Mouse (Mus musculus) c-Kit-negative CD71-positive TER-119-positive erythroid progenitor cells, embryonic 14.5 days (primary cell): ENCODE results near the gene Cdkn2aipnl.
A peak's percentile ranks its signal among the peaks of the same experiment; 100 is the strongest.

Experiments
- DNase-seq: peaks from one replicate; pipeline ENCODE4 v3.0.0-alpha.2; 2013; ENCODE audit warnings: low read depth, low spot score

Cdkn2aipnl gene

DNA sequence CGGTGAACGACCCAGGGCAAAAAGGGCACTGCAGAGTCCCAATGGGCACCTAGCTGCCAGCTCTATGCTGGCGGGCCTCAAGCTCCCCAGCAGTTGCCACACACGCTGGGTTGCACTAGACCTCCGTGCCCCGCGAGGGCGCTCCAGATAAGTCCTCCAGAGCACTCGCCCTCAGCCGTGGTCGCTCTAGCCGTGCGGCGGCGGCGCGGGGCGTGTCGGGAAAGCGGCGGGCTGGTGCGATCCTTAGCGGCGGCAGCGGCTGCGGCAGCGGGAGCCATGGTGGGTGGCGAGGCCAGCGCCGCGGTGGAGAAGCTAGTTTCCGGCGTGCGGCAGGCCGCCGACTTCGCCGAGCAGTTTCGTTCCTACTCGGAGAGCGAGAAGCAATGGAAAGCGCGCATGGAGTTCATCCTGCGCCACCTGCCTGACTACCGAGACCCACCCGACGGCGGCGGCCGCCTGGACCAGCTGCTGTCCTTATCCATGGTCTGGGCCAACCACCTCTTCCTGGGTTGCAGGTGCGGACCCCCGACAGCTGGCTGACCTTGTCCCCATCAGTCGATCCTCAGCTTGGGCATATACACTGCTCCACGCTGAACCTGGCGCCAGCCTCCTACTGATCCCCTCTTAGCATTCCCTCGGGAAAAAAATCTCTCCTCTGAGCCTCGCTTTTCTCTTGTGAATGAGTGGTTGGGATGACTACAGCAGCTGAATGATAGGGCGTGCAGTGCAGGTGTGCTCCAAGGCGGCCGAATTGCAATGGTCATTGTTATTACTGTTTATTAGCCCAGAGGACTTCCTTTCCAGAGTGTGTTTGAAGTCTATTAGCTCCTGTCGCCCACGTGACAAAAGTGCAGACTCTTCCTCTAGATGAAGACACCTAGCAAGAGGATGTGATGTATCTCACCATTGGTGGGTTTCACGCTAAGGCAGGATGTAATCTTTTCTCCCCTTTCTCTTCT is at the start of gene Cdkn2aipnl:
Cdkn2aipnl (plus strand) TSS at position 219 of the 959 bp plus-strand sequence.
- peak; percentile 92 for DNase-seq

DNA sequence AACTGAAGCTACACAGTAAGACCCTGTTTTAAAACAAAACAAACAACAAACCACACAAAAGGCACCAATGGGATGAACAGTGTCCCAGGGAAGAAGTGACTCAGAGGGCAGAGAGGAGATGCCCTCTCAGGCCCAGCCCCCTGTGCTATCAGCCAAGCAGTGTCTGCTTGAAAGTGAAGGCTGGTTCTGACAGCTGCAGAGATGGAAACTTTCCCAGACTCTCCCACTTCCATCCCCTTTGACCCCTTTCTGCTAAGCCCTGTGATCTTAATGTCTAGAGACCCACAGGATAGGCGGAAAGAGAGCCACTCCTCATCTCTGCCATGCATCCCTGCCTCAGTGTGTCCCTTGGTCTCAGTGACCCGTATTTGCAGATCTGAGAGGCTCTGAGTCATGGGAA is 49.5 kb upstream of the Cdkn2aipnl start:
- no peak for DNase-seq

DNA sequence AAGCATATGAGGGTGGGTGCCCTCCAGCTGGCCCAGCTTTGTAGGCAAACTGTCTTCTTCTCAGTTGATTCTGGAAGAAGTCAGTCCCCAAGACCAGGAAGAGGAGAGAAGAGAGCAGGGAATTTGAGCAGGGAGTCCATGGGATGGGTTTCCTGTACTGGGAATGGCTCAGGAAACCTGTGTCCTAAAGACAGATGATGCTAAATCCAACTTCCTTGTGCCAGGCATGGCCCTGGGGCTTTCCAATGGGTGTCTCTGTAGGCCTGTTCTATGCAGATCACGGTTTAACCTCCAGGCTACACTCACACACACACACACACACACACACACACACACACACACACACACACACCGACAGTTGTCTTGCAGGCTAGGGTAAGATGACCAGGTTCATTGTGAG is 48.9 kb upstream of the Cdkn2aipnl start:
- DNase-seq = no peak

DNA sequence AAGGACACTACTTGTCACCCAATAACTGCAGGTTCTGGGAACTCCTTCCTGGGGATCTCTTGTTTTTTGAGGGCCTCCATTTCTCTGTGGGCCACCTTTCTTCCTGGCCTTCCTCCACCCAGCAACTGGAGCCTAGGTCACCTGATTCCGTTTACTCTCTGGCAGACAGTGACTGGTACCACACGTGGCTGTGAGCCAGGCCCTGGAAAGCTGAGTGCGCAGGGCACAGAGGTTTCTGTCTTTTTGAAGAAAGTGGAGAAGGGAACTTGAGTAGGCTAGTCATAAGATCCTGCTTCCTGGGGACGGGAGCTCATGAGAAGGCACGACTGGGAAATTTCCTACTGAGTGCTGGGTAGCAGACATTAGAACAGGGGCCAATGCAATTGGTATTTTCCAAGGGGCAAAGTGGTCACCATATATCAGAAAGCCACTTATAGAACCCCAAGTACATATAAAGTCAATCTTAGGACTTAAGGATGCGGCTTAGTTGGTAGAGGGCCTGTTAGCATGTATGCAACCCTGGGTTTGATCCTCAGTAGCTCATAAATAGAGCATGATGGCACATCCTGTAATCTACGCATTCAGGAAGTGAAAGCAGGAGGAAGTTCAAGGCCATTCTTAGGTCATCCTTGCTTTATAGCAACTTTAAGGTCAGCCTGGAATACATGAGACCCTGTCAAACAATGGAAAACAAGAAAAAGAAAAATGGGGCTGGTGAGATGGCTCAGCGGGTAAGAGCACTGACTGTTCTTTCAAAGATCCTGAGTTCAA is 45.9 kb upstream of the Cdkn2aipnl start:
- no peak for DNase-seq

DNA sequence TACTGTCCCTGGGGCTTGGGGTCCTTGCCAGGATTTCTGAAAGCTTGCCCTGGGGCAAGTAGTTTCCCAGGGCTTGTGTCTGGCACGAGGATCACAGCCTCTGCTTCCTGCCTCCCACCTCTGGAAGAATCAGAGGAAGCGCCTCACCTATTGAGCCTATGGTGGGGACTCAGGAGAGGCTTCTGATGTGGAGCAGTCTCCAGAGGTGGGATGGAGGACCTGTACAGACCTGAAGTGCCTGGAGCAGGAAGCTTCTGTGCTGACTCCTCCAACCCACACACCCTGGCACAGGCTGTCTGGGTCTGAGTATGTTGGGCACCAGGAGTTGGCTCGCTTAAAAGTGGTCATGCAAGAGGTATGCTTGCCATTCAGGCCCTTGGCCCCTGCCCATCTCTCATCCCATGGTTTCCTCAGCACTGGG is 45.0 kb upstream of the Cdkn2aipnl start:
- DNase-seq = no peak

DNA sequence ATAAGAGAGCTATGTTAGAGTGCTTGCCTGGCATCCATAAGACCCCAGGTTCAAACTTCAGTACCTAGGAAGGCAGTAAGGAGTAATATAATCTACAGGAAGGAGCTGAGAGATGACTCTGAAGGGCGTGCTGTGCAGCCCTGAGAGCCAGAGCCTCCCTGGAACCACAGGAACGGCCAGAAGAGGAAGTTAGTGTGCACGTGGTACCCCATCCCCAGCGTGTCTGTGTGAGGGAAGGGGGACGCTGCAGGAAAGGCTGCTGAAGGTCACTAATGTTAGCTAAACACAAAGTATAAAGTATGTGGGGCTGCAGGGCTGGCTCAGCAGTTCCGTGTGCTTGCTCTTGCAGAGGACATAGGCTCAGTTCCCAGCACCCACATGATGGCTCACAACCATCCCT is 41.9 kb upstream of the Cdkn2aipnl start:
- no peak for DNase-seq

DNA sequence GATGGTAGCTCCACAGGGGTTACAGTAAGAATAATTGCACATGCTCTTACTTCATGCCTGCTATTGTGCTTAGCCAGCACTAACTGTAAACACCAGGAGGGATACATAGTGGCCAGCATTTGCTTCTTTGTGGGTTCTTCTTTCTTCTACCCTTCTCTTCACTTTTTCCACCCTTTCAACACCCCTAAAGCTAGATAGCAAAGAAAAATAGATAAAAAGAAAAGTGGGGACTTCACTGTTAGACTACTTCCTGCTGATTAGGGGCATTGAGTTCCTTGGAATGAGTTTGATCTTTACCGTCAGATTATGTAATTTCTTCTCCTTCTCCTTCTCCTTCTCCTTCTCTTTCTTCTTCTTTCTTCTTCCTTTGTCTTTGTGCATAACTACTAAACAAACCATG is 41.1 kb upstream of the Cdkn2aipnl start:
- DNase-seq = no peak

DNA sequence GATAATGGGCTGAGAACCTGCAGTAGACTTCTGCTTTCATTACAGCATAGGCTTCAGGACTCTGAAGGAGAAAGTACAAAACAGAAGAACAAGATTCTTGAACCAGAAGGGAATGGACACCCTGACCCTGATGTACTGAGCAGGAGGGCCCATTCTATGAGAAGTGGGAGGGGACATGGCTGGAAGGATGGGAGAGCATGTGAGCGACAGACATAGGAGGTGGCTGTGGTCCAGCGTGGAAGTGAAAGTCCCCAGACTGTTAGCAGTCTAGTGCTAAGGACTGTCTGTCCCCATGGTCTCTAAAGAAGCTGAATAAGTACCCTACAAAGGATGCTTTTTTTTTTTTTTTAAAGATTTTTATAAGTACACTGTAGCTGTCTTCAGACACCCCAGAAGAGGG is 40.4 kb upstream of the Cdkn2aipnl start:
- DNase-seq = no peak

DNA sequence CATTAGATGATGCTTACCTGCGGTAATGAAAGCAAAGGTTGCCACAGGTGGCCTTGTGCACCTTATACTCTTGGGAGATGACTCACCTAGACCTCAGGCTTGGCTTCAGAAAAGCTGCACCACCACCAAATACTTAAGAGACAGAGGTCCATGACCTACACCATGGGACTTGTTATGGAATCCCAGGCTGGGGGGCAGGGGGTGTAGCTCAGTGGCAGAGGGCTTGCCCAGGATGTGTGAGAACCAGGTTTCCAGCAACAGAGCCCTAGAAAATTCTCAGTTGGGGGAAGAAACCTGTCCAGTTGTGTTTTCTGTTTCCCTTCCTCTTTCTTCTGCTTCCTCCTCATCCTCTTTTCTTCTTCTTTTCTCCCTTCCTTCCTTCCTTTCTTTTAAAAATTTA is 36.3 kb upstream of the Cdkn2aipnl start:
- DNase-seq = no peak

DNA sequence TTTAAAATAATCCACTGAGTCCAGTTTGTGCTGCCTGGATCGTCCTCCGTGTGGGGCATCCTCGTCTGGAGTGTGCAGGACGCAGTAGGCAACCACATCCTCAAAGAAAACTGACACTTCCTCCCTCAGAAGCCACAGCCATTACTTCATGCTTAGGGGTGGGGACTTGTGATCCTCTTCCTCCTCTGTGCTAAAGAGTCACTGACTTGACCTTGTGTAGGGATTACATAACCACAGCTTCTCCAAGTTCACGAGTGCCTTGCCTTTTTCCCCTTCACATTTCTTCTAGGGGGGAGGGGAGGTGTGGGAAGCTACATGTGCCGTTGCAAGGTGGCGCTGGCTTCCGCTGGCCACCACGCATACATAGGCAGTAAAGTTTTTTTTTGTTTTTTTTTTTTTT is 35.7 kb upstream of the Cdkn2aipnl start:
- no peak for DNase-seq

DNA sequence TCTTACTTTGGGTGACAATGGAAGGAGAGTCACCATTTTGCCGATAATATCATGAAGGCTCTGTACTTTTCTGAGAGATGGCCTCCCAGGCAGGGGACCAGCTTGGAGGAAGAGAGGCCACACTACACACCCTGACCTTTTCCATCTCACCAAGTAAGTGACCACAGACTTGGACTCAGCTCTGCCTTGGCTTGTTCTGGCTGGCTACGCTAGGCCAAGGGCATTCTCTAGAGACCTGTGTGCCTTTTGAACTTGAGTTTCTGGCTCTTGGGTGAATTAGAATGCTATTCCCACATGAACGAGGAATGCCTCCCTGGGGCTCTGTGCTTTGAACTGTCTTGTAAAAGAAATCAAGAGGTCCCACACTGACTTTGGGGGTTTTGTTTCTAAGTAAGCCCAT is 33.2 kb upstream of the Cdkn2aipnl start:
- no peak for DNase-seq

DNA sequence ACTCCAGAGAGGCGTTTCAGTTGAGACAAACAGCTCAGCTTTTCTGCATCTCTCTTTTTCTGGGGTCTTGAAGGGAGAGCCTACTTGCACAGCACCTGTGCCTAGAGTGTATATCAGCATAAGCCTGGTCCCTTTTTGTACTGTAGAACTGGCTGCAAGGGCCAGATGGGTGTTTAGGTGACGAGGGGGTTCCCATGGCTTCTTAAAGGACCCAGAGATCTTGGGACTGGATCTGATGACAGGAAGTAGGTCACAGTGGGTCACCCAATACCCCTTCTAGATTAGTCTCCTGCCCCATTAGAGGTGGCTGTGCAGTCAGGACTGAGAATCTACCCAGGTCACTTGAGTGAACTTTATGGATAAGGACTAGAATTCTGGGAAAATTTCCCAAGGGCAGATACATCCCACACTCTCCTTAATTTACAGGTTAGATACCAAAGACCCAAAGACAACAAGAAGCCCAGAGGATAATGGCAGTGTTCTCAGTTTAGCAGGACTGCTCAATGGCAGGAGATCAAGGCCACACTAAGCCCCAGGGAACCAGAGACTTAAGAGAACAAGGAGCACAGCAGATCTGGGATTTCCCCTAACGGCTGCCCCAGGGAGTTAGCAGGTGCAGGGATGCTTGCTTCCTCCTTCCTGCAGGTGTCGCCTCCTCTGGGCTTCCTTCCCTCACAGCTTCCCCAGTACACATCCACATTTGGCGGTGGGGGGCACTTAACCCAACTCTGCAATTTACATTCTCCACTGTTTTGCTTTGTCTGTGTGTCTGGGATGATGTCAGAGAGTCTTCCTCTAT is 31.6 kb upstream of the Cdkn2aipnl start:
- no peak for DNase-seq

DNA sequence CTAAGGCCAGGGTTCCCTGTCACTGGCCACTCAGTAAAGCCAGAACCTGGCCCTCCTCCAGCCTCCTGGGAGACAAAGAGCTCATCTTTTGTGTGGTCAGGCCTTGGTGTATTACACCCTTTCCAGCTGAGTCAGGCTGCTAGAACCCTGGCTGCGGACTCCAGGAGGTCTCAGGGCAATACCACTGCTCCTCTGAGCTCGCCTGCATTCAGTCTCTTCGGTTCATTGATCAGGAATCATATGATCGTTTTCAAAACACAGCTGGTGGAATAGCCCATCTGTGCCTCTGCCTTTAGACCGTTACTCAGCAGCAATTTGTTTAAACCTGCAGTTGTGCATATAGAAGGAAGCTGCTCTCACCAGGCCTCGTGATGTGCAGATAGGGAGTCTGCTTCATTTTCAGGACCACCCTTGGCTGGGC is 30.1 kb upstream of the Cdkn2aipnl start:
- DNase-seq = no peak

DNA sequence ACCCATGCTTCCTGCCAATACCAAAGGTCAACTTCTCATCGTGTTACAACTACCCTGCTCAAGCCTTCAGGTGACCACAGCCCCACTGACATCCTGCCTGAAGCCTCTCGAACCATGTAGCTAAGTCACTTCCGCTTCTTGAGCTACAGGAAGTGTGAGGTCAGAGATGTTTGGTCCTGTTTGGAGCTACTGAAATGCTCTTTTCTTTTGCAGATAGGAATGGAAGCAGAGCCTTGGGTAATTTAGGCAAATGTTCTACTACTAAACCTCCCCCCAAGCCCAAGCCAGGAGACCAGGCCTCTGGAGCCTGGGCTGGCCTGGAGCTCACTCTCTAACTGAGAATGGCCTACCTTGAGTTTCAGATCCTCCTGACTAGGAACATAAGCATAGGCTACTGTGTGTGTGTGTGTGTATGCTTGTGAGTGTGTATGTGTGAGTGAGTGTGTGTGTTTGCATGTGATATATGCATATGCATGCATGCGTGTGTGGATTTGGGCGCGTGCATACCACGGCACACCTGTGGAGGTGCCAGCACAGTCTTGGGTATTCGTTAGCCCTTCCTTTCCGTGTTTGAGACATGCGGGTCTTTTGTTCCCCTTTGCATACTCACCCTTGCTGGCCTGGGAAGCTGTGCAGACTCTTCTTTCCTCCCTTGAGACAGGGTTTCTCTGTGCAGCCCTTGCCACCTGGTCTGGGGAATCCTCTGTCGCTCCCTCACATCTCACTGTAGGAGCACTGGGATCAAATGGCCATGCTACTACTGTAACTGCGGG is 28.5 kb upstream of the Cdkn2aipnl start:
- DNase-seq = no peak

DNA sequence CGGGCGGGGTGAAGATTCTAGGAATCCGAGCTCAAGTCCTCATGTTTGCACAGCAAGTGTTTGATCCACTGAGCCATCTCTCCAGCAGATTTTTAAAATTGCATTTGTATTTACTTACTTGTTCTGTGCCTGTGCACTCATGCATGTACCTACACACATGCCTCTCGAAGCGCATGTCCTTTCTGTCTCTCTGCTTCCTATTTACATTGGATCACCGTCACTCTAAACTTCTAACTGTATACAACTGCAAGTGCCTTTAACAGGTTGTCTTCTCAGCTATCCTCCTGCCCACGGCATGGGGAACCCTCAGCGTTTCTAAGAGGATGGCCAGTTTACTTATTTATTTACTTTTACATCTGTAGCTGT is 27.9 kb upstream of the Cdkn2aipnl start:
- no peak for DNase-seq

DNA sequence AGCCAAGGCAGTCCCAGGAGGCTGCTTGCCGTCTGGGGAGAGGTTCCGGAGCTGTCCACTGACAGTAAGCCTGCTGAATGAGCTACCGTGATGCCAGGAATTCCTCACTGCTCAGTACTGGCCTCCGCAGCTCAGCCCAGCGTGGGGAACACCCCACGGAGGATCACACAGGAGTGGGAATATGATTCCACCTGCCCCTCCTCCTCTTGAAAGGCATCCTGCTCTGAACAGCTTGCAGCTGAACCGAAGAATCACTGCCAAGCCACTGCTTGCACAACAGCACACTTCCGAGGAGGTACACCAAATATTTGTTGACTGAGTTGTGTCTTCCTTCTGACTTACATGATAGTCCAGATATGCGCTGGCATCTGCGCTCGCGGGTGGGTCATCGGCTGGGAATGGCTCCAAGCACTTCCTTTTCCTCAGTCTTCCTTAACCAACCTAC is 26.9 kb upstream of the Cdkn2aipnl start:
- DNase-seq = no peak

DNA sequence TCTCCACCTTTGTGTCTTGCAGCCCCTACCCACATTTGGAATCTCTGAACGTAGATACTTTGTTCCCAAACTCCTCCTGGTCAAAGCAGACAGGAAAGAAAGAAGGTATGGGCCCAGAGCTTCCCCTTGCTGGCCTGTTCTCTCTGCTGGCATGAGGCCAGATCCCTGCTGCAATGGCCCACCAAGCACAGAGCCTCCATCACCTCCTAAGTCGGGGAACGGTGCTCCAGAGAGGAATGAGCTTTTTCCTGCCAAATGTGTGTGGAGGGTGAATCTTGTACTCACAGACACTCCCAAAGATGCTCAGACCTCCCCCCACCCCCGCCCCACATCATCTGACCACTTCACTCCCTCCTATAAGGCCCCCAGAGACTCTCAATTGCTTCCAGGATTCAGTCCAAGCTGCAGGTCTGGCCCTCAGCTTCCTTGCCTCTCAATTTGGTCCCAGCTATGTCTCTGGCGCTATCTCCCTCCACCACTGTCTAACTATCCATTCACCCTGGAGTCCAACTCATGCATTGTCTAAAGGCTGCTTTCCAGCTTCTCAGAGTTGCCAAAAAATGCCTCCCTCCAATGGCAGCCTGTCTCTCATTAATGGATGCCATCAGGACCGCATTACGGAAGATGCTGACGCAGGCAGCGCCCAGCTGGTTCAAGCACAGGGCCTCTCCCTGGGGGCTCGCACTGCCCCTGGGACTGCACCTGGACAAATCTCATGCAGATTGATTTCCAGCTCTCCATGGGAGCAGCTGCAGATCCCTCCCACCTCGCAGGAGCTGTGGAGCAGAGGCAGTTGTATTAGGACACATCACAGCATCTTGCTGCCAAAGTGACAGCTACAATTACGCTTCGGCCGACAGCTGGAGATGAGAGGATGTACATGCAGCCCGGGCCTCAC is 24.6 kb upstream of the Cdkn2aipnl start:
- DNase-seq = no peak

DNA sequence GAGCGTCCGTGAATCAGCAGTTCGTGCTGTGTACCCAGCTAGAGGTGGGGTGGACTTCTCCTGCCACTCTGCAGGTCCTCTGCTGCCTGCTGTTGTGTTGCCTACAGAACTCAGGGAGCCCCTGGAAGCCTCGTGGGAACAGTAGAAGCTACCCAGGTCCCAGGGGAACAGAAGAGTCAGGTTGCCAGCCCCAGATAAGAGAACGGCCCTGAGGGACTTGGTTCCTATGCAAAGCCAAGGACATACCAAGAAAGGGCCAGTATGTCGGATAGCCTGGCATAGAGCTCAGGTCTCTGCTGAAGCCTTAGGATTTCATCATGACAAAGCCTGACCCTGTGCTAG is 24.0 kb upstream of the Cdkn2aipnl start:
- no peak for DNase-seq

DNA sequence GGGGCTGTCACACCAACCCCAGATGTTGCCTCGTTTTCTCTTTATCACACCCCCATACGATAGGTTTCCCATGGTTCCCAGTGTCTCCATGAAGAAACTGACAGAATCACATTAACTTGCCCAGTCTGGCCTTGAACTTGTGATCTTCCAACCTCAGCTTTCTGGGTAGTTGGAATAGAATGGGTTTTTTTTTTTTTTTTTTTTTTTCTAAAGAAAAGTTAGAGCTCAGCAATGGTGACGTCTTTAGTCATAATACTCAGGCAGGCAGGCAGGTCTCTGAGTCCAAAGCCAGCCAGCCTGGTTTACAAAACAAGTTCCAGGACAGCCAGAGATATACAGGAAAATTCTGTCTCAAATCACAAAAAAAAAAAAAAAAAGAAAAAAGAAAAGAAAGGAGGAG is 23.2 kb upstream of the Cdkn2aipnl start:
- no peak for DNase-seq

DNA sequence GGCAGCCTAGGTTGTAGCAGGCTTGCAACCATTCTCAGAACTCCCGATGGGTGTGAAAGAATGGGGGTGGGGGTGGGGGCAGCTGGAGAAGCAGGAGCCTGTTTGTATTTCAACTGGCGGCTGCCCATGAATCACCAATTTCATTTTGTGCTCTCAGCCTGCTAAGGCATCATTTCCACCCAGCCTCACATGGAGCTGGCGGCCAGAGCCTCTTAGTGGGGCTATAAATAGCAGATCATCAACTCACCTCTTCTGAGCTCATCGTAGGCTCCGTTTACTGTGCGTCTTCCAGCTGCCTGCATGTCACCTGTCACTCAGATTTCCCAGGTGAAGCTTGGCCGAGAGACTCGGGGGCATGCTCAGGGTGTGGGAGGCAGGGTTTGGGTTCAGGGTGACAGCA is 21.9 kb upstream of the Cdkn2aipnl start:
- DNase-seq = no peak
